Mouse (Mus musculus) myocyte (in vitro differentiated cells): ENCODE measurements around the gene Ppfia1. TPM values are rescaled to one million over a fixed set of nuclear protein-coding genes. Genes with fewer than 3 reads are reported as not detected.
A peak's percentile ranks its signal among the peaks of the same experiment; 100 is the strongest.

Source experiments
- H3K27me3 ChIP-seq: one replicate; pipeline ENCODE4 v1.6.1; 2011; ENCODE audit not compliant: control insufficient read depth, insufficient read depth, insufficient read length
- H3K36me3 ChIP-seq: one replicate; pipeline ENCODE4 v1.6.1; 2011; ENCODE audit not compliant: control insufficient read depth, insufficient read depth
- H3K4me2 ChIP-seq: one replicate; pipeline ENCODE4 v1.6.1; 2011; ENCODE audit warnings: low read depth, control low read depth
- H3K4me3 ChIP-seq: one replicate; pipeline ENCODE4 v1.5.1; 2011; ENCODE audit warnings: mild to moderate bottlenecking, control low read depth, moderate library complexity
- H3K79me2 ChIP-seq: one replicate; pipeline ENCODE4 v1.6.1; 2011; ENCODE audit not compliant: control insufficient read depth, insufficient read depth
- H3ac ChIP-seq: one replicate; pipeline ENCODE4 v1.6.1; 2011; ENCODE audit not compliant: control insufficient read depth, insufficient read length
- CEBPB ChIP-seq: IDR thresholded peaks from 2 replicates; pipeline ENCODE4 v1.6.1; 2011; ENCODE audit warnings: mild to moderate bottlenecking, moderate library complexity; ENCODE audit not compliant: poor library complexity, insufficient read depth, severe bottlenecking
- E2F4 ChIP-seq: IDR thresholded peaks from one replicate; pipeline ENCODE4 v1.6.1; 2011; ENCODE audit warnings: mild to moderate bottlenecking, control low read depth, moderate library complexity; ENCODE audit not compliant: insufficient read depth
- MAX ChIP-seq: IDR thresholded peaks from one replicate; pipeline ENCODE4 v1.6.1; 2011; ENCODE audit warnings: low read depth, mild to moderate bottlenecking, control low read depth
- MYOD1 ChIP-seq, 3 experiments: IDR thresholded peaks; one replicate each; pipeline ENCODE4 v1.6.1; 2011; ENCODE audit warnings: control low read depth in 2 of 3, low read depth in 2 of 3, mild to moderate bottlenecking in 2 of 3, moderate library complexity in 1 of 3; ENCODE audit not compliant: insufficient read length in 2 of 3, control insufficient read depth in 1 of 3
- MYOG ChIP-seq, 3 experiments: IDR thresholded peaks; one replicate each; pipeline ENCODE4 v1.6.1; 2011; ENCODE audit warnings: control low read depth in 2 of 3, low read depth in 2 of 3, mild to moderate bottlenecking in 2 of 3; ENCODE audit not compliant: insufficient read length in 2 of 3, control insufficient read depth in 1 of 3, insufficient read depth in 1 of 3
- POLR2A ChIP-seq: IDR thresholded peaks from one replicate; pipeline ENCODE4 v1.6.1; 2011; ENCODE audit warnings: low read depth, mild to moderate bottlenecking, control low read depth, moderate library complexity; ENCODE audit not compliant: insufficient read length
- POLR2AphosphoS2 ChIP-seq: IDR thresholded peaks from one replicate; pipeline ENCODE4 v1.6.1; 2011; ENCODE audit warnings: low read depth, control low read depth; ENCODE audit not compliant: insufficient read length
- REST ChIP-seq: IDR thresholded peaks from one replicate; pipeline ENCODE4 v1.6.1; 2011; ENCODE audit warnings: mild to moderate bottlenecking, control low read depth, moderate library complexity; ENCODE audit not compliant: insufficient read depth, insufficient read length
- SRF ChIP-seq: IDR thresholded peaks from one replicate; pipeline ENCODE4 v1.6.1; 2011; ENCODE audit warnings: low read depth; ENCODE audit not compliant: control insufficient read depth, insufficient read length
- TCF12 ChIP-seq: IDR thresholded peaks from one replicate; pipeline ENCODE4 v1.6.1; 2011; ENCODE audit warnings: mild to moderate bottlenecking, control low read depth; ENCODE audit not compliant: poor library complexity, insufficient read depth, severe bottlenecking
- TCF3 ChIP-seq: IDR thresholded peaks from one replicate; pipeline ENCODE4 v1.6.1; 2011; ENCODE audit warnings: low read depth, control low read depth; ENCODE audit not compliant: insufficient read length
- USF1 ChIP-seq: IDR thresholded peaks from one replicate; pipeline ENCODE4 v1.6.1; 2011; ENCODE audit warnings: low read depth, mild to moderate bottlenecking, control low read depth, moderate library complexity
- polyA plus RNA-seq: library from polyadenylated mRNA; unstranded; fragments of >200 nt; fragmentation: generic; extraction: Trizol; gene quantifications from one replicate; pipeline ENCODE4 v1.2.1, GENCODE M21; 2012; ENCODE audit warnings: missing spikeins

Gene Ppfia1
- polyA plus RNA-seq, 1 experiment, result 17.8 TPM

GRCm38 (mm10) chr7:144577876-144578275, 24.3 kb upstream of the Ppfia1 start:
- no peak overlapping the region for H3ac ChIP-seq
- TF ChIP-seq USF1 (peak; percentile 63), MYOD1 (IDR thresholded peaks at IDR 0.05; ENCODE audit: control insufficient read depth in 1 of 3, insufficient read length in 2 of 3, low read depth in 2 of 3) (peak in 1 of 3 experiments; percentile 4), CEBPB (peak; percentile 43; the same call in 1 of the 2 replicates), TCF12 (no peak), REST (no peak), POLR2AphosphoS2 (no peak), MAX (no peak), POLR2A (no peak)
- no peak overlapping the region for H3K4me3 ChIP-seq

DNA sequence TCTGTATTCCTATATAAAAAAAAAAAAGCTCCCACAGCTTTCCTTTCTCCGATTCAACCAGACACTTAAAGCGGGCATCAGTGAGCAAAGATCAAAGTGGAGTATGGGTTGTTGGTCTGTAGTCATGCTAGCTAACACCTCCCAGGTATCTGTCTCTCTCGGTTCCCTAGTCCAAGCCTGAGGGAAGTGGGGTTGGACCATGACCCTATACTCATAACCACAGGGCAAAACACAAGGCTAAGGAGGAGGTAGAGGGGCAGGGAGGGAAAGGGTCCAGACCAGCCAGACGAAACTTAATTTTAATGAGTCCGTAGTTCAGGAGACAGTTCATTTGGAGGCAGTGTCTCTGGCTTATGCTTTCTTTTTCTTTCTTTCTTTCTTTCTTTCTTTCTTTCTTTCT, 18.7 kb upstream of the Ppfia1 start:
- Histone ChIP-seq H3ac (no peak overlapping the region), H3K79me2 (no peaks in the 10 kb centered on the region), H3K4me3 (no peak overlapping the region), H3K36me3 (no peaks in the 10 kb centered on the region), H3K27me3 (no peaks in the 10 kb centered on the region), H3K4me2 (no peak overlapping the region)
- TF ChIP-seq POLR2AphosphoS2 (no peak), CEBPB (no peak), TCF3 (no peak), POLR2A (no peak)

More at GRCm38 (mm10) chr7:144577876-144578275, 24.3 kb upstream of the Ppfia1 start:
- Histone ChIP-seq H3K27me3 (no peaks in the 10 kb centered on the region), H3K4me2 (peak overlapping the region; percentile 26), H3K36me3 (no peaks in the 10 kb centered on the region), H3K79me2 (peaks cover 9% of the 10 kb centered on the region)

DNA sequence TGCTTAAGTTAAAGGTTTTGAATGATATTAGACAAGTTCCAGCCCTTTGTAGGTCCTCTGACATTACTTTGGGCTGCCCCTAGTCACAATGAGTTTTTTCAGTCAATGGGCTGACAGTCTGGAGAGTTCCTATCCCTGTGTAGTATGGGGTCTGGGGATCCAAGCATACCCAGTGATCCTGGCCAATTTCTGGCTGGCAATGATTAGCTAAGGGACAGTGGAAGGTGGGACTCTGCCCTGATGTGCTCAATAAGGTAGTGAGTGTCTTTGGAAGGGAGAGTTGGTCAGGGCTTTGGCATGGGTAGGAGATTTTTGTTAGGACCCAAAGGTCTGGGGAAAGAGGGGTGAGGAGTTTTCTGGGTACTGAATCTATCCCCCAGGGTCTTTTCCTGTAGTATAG, 18.1 kb upstream of the Ppfia1 start:
- H3K79me2 ChIP-seq, result no peaks in the 10 kb centered on the region
- H3K4me2 ChIP-seq, result no peak overlapping the region
- TF ChIP-seq CEBPB (no peak), POLR2A (no peak), E2F4 (no peak), MYOG (IDR thresholded peaks at IDR 0.05; ENCODE audit: control insufficient read depth in 1 of 3, insufficient read depth in 1 of 3, insufficient read length in 2 of 3, low read depth in 2 of 3) (no peak), TCF3 (no peak), MAX (no peak), SRF (no peak), REST (no peak), USF1 (no peak), MYOD1 (IDR thresholded peaks at IDR 0.05; ENCODE audit: control insufficient read depth in 1 of 3, insufficient read length in 2 of 3, low read depth in 2 of 3) (no peak), POLR2AphosphoS2 (no peak), TCF12 (no peak)
- H3K27me3 ChIP-seq, result no peaks in the 10 kb centered on the region
- no peak overlapping the region for H3K4me3 ChIP-seq
- no peaks in the 10 kb centered on the region for H3K36me3 ChIP-seq
- H3ac ChIP-seq, result no peak overlapping the region

DNA sequence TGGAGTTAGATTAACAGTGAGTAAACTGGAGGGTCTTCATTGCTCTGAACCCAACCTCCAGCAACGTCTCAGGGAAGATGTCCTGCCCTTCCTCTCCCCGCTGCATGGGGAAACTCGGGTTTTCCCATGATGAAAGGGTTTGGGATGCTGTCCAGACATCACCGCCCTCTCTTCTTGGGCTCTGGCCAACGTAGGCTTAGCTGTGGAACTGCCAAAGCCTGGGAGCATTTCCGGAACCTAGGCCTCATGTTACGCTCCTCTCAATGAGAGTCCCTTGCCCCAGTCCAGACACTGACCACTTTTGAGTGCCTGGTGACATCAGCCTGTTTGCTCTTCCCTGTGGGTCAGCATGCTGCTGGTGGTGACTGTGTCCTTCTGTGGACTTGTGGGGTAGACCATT, 15.9 kb upstream of the Ppfia1 start:
- no peak overlapping the region for H3K4me2 ChIP-seq
- no peaks in the 10 kb centered on the region for H3K36me3 ChIP-seq
- H3ac ChIP-seq, result no peak overlapping the region
- TF ChIP-seq E2F4 (no peak), MYOG (IDR thresholded peaks at IDR 0.05; ENCODE audit: control insufficient read depth in 1 of 3, insufficient read depth in 1 of 3, insufficient read length in 2 of 3, low read depth in 2 of 3) (no peak), REST (no peak), TCF3 (no peak), TCF12 (no peak), MAX (no peak), USF1 (no peak), POLR2AphosphoS2 (no peak), MYOD1 (IDR thresholded peaks at IDR 0.05; ENCODE audit: control insufficient read depth in 1 of 3, insufficient read length in 2 of 3, low read depth in 2 of 3) (no peak), POLR2A (no peak), CEBPB (no peak), SRF (no peak)
- H3K27me3 ChIP-seq, result no peaks in the 10 kb centered on the region
- no peaks in the 10 kb centered on the region for H3K79me2 ChIP-seq
- no peak overlapping the region for H3K4me3 ChIP-seq

DNA sequence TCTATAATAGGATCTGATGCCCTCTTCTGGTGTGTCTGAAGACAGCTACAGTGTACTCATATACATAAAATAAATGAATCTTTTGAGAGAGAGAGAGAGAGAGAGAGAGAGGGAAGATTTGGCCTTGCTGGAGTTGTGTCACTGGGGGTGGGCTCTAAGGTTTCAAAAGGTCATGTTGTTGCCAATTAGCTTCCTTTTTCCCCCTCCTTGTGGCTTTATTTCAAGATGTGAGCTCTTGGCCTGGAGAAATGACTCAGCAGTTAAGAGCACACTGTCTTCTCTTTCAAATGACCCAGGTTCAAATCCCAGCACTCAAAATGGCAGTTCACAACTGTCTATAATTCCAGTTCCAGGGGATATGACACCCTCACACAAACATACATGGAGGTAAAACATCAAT, 14.6 kb upstream of the Ppfia1 start:
- H3K27me3 ChIP-seq, result no peaks in the 10 kb centered on the region
- no peak overlapping the region for H3K4me3 ChIP-seq
- no peak overlapping the region for H3ac ChIP-seq
- no peaks in the 10 kb centered on the region for H3K79me2 ChIP-seq
- H3K36me3 ChIP-seq, result no peaks in the 10 kb centered on the region
- no peak for TF ChIP-seq POLR2AphosphoS2
- no peak overlapping the region for H3K4me2 ChIP-seq
